Mouse (Mus musculus): ENCODE data around the gene Gja5.

DNA sequence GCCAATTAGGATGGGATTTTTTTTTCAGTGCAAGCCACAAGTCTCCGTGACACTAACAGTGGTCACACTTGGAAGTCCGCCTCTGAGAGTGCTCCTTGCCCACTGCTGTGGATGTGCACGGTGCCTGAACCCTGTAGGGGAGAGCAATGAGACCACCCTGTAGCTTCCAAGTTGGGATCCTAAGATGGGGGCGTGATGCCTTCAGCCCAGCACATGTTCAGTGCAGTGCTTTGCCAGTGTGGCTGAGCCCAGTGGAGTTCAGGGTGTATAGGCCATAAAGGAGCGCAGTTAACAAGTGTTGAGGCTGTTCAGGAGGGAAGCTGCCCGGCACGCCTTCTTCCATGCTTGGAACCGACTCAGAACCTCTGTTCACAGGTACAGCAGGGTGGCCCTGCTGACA, 35.9 kb upstream of the Gja5 start:
- TF ChIP-seq HCFC1 (IDR thresholded peaks at IDR 0.05; ENCODE audit: borderline replicate concordance, insufficient read depth, low read length) (no peak), MAFK (IDR thresholded peaks at IDR 0.05; ENCODE audit: insufficient read depth, low read depth, low read length) (no peak)
